Mouse (Mus musculus) limb, embryonic 15.5 days (tissue): ENCODE measurements around the gene Zfp719. TPM values are rescaled to one million over a fixed set of nuclear protein-coding genes. Genes with fewer than 3 reads are reported as not detected.

Experiments
- polyA plus RNA-seq: library from polyadenylated mRNA; unstranded; fragments of >200 nt; fragmentation: Nextera tagmentation; extraction: Ambion mirVana; gene quantifications from 2 replicates; pipeline ENCODE4 v1.2.1, GENCODE M21; 2015

The Zfp719 gene
- polyA plus RNA-seq, 1 experiment from 2014 or later: 14.2 TPM

Other genes starting within 250 kb of the Zfp719 start
- gene Siglecf, start 228.3 kb upstream of the Zfp719 start, polyA plus RNA-seq: 0.31 and 0.35 TPM in 2 replicates
- 0.06 and 0.12 TPM in 2 replicates for gene Siglecg, start 171.4 kb upstream of the Zfp719 start, polyA plus RNA-seq
- not detected in 2 replicates for gene Lim2, start 151.9 kb upstream of the Zfp719 start, polyA plus RNA-seq
- 3.4 and 4.2 TPM in 2 replicates for gene Nkg7, start 142.5 kb upstream of the Zfp719 start, polyA plus RNA-seq
- not detected in 2 replicates for gene Cldnd2, start 138.8 kb upstream of the Zfp719 start, polyA plus RNA-seq
- 275 and 316 TPM in 2 replicates for gene Etfb, start 135.5 kb upstream of the Zfp719 start, polyA plus RNA-seq
- gene Gm45233, start 135.5 kb upstream of the Zfp719 start, polyA plus RNA-seq: 0.37 and 0.99 TPM in 2 replicates
- gene Vsig10l, start 116.5 kb upstream of the Zfp719 start, polyA plus RNA-seq: 18.1 and 21.7 TPM in 2 replicates
- gene Iglon5, start 89.5 kb upstream of the Zfp719 start, polyA plus RNA-seq: 0.74 and 1.1 TPM in 2 replicates
- gene 4931406B18Rik, start 73.7 kb upstream of the Zfp719 start, polyA plus RNA-seq: not detected in 2 replicates
- 1.4 and 2.2 TPM in 2 replicates for gene Cd33, start 35.2 kb upstream of the Zfp719 start, polyA plus RNA-seq
- 3.6 and 4.3 TPM in 2 replicates for gene Zfp658, start 17.4 kb upstream of the Zfp719 start, polyA plus RNA-seq
- 0.19 TPM in 1 of 2 replicates, not detected in the other for gene Zfp819, start 27.6 kb downstream of the Zfp719 start, polyA plus RNA-seq
- gene Ceacam18, start 55.1 kb downstream of the Zfp719 start, polyA plus RNA-seq: not detected in 2 replicates
- gene Siglece, start 80.6 kb downstream of the Zfp719 start, polyA plus RNA-seq: 1.2 TPM in 2 replicates
- gene Ctu1, start 92.4 kb downstream of the Zfp719 start, polyA plus RNA-seq: 16.4 and 17.9 TPM in 2 replicates
- not detected in 2 replicates for gene Klk14, start 110.8 kb downstream of the Zfp719 start, polyA plus RNA-seq
- gene Klk13, start 133.0 kb downstream of the Zfp719 start, polyA plus RNA-seq: 12.5 and 16.1 TPM in 2 replicates
- gene Klk12, start 189.3 kb downstream of the Zfp719 start, polyA plus RNA-seq: 0.22 and 0.32 TPM in 2 replicates
- 20.2 and 22.0 TPM in 2 replicates for gene Klk11, start 195.0 kb downstream of the Zfp719 start, polyA plus RNA-seq
- 38.4 and 45.0 TPM in 2 replicates for gene Klk10, start 201.4 kb downstream of the Zfp719 start, polyA plus RNA-seq
- 1.5 TPM in 2 replicates for gene Klk9, start 212.3 kb downstream of the Zfp719 start, polyA plus RNA-seq
- 60.6 and 64.4 TPM in 2 replicates for gene Klk8, start 218.0 kb downstream of the Zfp719 start, polyA plus RNA-seq
- gene Klk7, start 231.7 kb downstream of the Zfp719 start, polyA plus RNA-seq: 6.7 and 13.4 TPM in 2 replicates
- gene Klk6, start 244.9 kb downstream of the Zfp719 start, polyA plus RNA-seq: 0.13 and 0.25 TPM in 2 replicates